Mouse (Mus musculus): ENCODE results near the gene Memo1.
"Not testable (repeated sequence)": the region's sequence is repeated elsewhere in the genome, so short reads cannot be mapped to it uniquely, and the experiment has no call there.

Memo1 gene

GRCm38 (mm10) chr17:74245284-74245683 lies 50.0 kb downstream of the Memo1 start:
- no peak for DNase-seq (ENCODE audit: low spot score)

- no peak for DNase-seq (ENCODE audit: low spot score)
Observed at GRCm38 (mm10) chr17:74242788-74243187, 52.5 kb downstream of the Memo1 start.

- DNase-seq (ENCODE audit: low spot score): no peak
Observed at GRCm38 (mm10) chr17:74240322-74240721, 55.0 kb downstream of the Memo1 start.

- DNase-seq (ENCODE audit: low spot score): no peak
Observed at GRCm38 (mm10) chr17:74228131-74228759, 67.1 kb downstream of the Memo1 start.

GRCm38 (mm10) chr17:74217304-74217703 lies 78.0 kb downstream of the Memo1 start:
- DNase-seq (ENCODE audit: low spot score): no peak

- DNase-seq (ENCODE audit: low spot score): not testable (repeated sequence)
Observed at GRCm38 (mm10) chr17:74212831-74213524, 82.3 kb downstream of the Memo1 start.

GRCm38 (mm10) chr17:74209143-74209908 lies 86.0 kb downstream of the Memo1 start:
- DNase-seq (ENCODE audit: low spot score): no peak

GRCm38 (mm10) chr17:74195943-74196342 lies 99.4 kb downstream of the Memo1 start:
- no peak for DNase-seq (ENCODE audit: low spot score)

- DNase-seq (ENCODE audit: low spot score): no peak
Observed at GRCm38 (mm10) chr17:74194755-74195154, 100.6 kb downstream of the Memo1 start.

GRCm38 (mm10) chr17:74193463-74193862 lies 101.9 kb downstream of the Memo1 start:
- no peak for DNase-seq (ENCODE audit: low spot score)

GRCm38 (mm10) chr17:74191446-74191845 lies 103.9 kb downstream of the Memo1 start:
- DNase-seq (ENCODE audit: low spot score): no peak

GRCm38 (mm10) chr17:74186197-74186596 lies 109.1 kb downstream of the Memo1 start:
- DNase-seq (ENCODE audit: low spot score): no peak

GRCm38 (mm10) chr17:74184739-74185138 lies 110.6 kb downstream of the Memo1 start:
- no peak for DNase-seq (ENCODE audit: low spot score)

GRCm38 (mm10) chr17:74180889-74181288 lies 114.4 kb downstream of the Memo1 start:
- DNase-seq (ENCODE audit: low spot score): no peak

GRCm38 (mm10) chr17:74179640-74180039 lies 115.7 kb downstream of the Memo1 start:
- DNase-seq (ENCODE audit: low spot score): not testable (repeated sequence)

GRCm38 (mm10) chr17:74173726-74174125 lies 121.6 kb downstream of the Memo1 start:
- DNase-seq (ENCODE audit: low spot score): no peak

- no peak for DNase-seq (ENCODE audit: low spot score)
Observed at GRCm38 (mm10) chr17:74172834-74173233, 122.5 kb downstream of the Memo1 start.

- no peak for DNase-seq (ENCODE audit: low spot score)
Observed at GRCm38 (mm10) chr17:74159443-74159894, 135.9 kb downstream of the Memo1 start.

- DNase-seq (ENCODE audit: low spot score): no peak
Observed at GRCm38 (mm10) chr17:74158161-74158560, 137.2 kb downstream of the Memo1 start.

Measured in layer of hippocampus, adult 9-10 months (tissue).